Mouse (Mus musculus): ENCODE measurements around the gene Mettl1. TPM values are rescaled to one million over a fixed set of nuclear protein-coding genes. Genes with fewer than 3 reads are reported as not detected.
A peak's percentile ranks its signal among the peaks of the same experiment; 100 is the strongest.
"Not testable (repeated sequence)": the region's sequence is repeated elsewhere in the genome, so short reads cannot be mapped to it uniquely, and the experiment has no call there.

The Mettl1 gene
- polyA plus RNA-seq, 1 experiment from 2014 or later = 17.4 TPM

DNA sequence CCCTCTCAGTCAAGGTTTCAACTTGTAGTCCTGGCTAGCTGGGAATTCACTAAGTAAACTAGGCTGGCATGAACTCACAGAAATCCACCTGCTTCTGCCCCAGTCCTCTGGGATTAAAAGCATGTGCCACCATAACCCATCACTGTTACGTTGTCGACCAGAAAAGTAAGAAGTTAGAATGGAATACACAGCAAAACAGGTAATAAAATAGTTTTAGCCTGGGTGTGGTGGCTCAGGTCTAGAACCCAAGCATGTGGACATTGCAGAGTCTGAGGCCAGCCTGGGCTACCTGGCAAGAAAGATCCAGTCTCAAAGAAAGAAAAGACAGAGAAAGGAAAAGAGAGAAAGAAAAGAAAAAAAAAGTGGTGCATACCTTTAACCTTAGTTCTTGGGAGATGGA lies 20.3 kb downstream of the Mettl1 start:
- Histone ChIP-seq H3K4me1 (ENCODE audit: control insufficient read depth, insufficient read depth, low read length) (peaks cover 31% of the 10 kb centered on the region; the same call in 1 of the 2 replicates), H3K27ac (replicated peaks; ENCODE audit: low read depth, low read length) (peak overlapping the region; percentile 97), H3K4me3 (replicated peaks; ENCODE audit: low read depth, low read length) (peak overlapping the region; percentile 90; the same call in 1 of the 2 replicates), H3K27me3 (ENCODE audit: control insufficient read depth, insufficient read depth, low read length) (no peaks in the 10 kb centered on the region), H3K4me2 (ENCODE audit: low read length) (peak overlapping the region; percentile 75), H3K9me3 (ENCODE audit: control insufficient read depth, low read length) (no peaks in the 10 kb centered on the region), H3K36me3 (ENCODE audit: control insufficient read depth, insufficient read depth, low read length) (peaks cover 34% of the 10 kb centered on the region), H3K9ac (replicated peaks; ENCODE audit: low read length) (peak overlapping the region; percentile 98; the same call in 1 of the 2 replicates)
- no peak for ATAC-seq (ENCODE audit: low FRiP score, low TSS enrichment)
- no peak for DNase-seq
- 69% methylated on average over 2 of the region's 2 CpGs for WGBS

DNA sequence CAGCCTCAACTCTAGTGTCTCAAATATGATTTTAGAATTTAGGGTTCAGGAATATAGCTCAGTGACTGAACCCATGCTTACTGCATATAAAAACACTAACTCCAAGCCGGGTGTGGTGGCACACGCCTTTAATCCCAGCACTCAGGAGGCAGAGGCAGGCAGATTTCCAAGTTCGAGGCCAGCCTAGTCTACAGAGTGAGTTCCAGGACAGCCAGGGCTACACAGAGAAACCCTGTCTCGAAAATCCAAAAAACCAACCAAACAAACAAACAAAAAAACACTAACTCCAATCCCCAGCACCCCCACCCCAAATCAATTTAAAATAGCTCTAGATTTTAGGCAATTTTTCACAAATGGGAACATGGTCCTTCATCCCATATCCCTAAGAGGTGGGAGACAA lies 20.9 kb downstream of the Mettl1 start:
- not testable (repeated sequence) for H3K27me3 ChIP-seq (ENCODE audit: control insufficient read depth, insufficient read depth, low read length); H3K27ac ChIP-seq (replicated peaks; ENCODE audit: low read depth, low read length); DNase-seq; H3K4me3 ChIP-seq (replicated peaks; ENCODE audit: low read depth, low read length); ATAC-seq (ENCODE audit: low FRiP score, low TSS enrichment); H3K4me2 ChIP-seq (ENCODE audit: low read length); H3K9me3 ChIP-seq (ENCODE audit: control insufficient read depth, low read length); H3K9ac ChIP-seq (replicated peaks; ENCODE audit: low read length)
- 92% methylated on average over 4 of the region's 4 CpGs for whole genome bisulfite sequencing
- peaks cover 31% of the 10 kb centered on the region; the same call in 1 of the 2 replicates for H3K4me1 ChIP-seq (ENCODE audit: control insufficient read depth, insufficient read depth, low read length)
- H3K36me3 ChIP-seq (ENCODE audit: control insufficient read depth, insufficient read depth, low read length) = peaks cover 34% of the 10 kb centered on the region

DNA sequence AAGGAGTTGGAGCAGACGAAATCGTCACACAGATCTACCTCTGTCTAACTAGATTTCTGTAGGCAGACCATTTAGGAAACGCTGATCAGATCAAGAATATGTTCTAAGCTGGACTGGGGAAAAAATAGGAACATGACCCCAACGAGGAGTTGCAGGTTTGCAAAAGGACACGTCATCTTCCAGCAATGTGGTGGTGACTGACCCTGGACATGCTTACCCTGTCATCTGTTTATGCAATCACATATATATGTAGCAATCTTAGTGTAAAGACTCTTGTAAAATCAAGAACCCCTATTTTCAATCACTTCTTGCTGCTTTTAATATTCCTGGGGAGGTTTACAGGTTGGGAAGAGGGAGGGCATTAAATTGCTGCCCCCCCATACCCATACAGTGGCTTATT lies 21.3 kb downstream of the Mettl1 start:
- H3K27ac ChIP-seq (replicated peaks; ENCODE audit: low read depth, low read length) = peak overlapping the region; percentile 75
- peaks cover 31% of the 10 kb centered on the region; the same call in 1 of the 2 replicates for H3K4me1 ChIP-seq (ENCODE audit: control insufficient read depth, insufficient read depth, low read length)
- H3K9ac ChIP-seq (replicated peaks; ENCODE audit: low read length) = no peak overlapping the region
- peaks cover 34% of the 10 kb centered on the region for H3K36me3 ChIP-seq (ENCODE audit: control insufficient read depth, insufficient read depth, low read length)
- DNase-seq = no peak
- no peak overlapping the region; the same call in 1 of the 2 replicates for H3K4me3 ChIP-seq (replicated peaks; ENCODE audit: low read depth, low read length)
- ATAC-seq (ENCODE audit: low FRiP score, low TSS enrichment) = no peak
- peak overlapping the region; percentile 82 for H3K4me2 ChIP-seq (ENCODE audit: low read length)
- H3K27me3 ChIP-seq (ENCODE audit: control insufficient read depth, insufficient read depth, low read length) = no peaks in the 10 kb centered on the region
- no peaks in the 10 kb centered on the region for H3K9me3 ChIP-seq (ENCODE audit: control insufficient read depth, low read length)
- 81% methylated on average over 5 of the region's 5 CpGs for WGBS

DNA sequence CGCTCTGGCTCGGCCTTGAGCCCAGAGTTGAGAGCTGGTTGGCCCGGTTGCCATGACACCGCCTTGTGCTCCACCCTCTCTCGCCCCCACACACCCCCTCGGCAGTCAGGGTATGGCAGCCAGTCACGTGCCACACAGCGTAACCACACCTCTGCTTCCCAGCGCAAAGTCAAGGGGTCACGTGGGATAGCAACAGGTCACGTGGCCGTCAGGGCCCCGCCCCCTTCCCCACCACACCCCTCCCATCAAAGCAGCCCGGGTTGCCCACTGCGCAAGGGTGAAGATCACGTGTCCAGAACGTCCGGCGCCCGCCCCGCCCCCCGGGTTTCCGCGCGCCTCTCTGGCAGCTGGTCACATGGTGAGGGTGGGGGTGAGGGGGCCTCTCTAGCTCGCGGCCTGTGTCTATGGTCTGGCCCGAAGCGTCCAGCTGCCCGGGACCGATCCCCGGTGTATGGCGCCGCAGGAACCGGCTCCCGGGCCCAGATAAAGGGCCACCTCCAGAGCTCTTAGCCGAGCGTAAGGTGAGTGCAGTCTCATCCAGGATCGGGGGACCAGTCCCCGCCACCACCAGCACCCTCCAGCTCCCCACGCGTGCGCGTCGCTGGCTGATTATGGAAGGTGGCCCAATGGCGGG lies 22.1 kb downstream of the Mettl1 start, which contains the start of gene Cdk4:
Cdk4 (plus strand) TSS at position 296 of the 634 bp plus-strand sequence.
- peak within 1 kb of the TSS; percentile 95 for H3K9ac ChIP-seq (replicated peaks; ENCODE audit: low read length)
- peaks cover 27% of the 10 kb centered on the region; the same call in 1 of the 2 replicates for H3K4me1 ChIP-seq (ENCODE audit: control insufficient read depth, insufficient read depth, low read length)

DNA sequence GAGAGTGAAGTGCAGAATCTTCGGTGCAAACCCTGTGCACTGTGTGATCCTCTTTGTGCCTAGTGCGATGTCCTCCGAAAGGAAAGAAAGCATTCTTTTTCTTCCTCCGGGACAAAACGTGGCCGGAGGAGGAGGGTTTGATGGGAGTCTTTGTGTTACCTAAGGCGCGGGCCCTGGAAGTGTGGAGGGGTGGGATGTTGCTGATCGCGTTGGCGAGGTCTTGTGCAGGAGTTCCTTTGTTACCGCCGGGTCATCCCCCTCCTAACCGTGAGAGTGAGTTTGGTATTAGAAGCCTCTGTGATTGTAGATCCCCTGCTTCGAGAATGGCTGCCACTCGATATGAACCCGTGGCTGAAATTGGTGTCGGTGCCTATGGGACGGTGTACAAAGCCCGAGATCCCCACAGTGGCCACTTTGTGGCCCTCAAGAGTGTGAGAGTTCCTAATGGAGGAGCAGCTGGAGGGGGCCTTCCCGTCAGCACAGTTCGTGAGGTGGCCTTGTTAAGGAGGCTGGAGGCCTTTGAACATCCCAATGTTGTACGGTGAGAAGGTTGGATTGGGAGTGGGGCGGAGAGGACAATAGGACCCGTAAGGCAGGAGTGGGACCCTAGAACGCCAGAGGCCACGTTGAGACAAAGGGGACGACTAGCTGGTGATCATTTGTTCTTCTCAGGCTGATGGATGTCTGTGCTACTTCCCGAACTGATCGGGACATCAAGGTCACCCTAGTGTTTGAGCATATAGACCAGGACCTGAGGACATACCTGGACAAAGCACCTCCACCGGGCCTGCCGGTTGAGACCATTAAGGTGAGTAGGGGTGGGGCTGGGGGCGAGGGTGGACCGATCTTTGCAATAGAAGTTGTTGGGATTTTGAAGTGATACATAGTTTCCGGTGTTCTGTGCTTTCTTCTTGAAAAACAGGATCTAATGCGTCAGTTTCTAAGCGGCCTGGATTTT lies 23.0 kb downstream of the Mettl1 start:
- Histone ChIP-seq H3K36me3 (ENCODE audit: control insufficient read depth, insufficient read depth, low read length) (peaks cover 38% of the 10 kb centered on the region), H3K27ac (replicated peaks; ENCODE audit: low read depth, low read length) (peak overlapping the region; percentile 93), H3K4me3 (replicated peaks; ENCODE audit: low read depth, low read length) (peak overlapping the region; percentile 78), H3K9me3 (ENCODE audit: control insufficient read depth, low read length) (no peaks in the 10 kb centered on the region), H3K4me1 (ENCODE audit: control insufficient read depth, insufficient read depth, low read length) (peaks cover 27% of the 10 kb centered on the region; the same call in 1 of the 2 replicates), H3K27me3 (ENCODE audit: control insufficient read depth, insufficient read depth, low read length) (no peaks in the 10 kb centered on the region), H3K9ac (replicated peaks; ENCODE audit: low read length) (peak overlapping the region; percentile 95), H3K4me2 (ENCODE audit: low read length) (peak overlapping the region; percentile 82)
- 13% methylated on average over 37 of the region's 37 CpGs for WGBS
- ATAC-seq (ENCODE audit: low FRiP score, low TSS enrichment) (peak; percentile 5; the same call in 1 of the 2 replicates), DNase-seq (peak; percentile 60)

More for the DNA sequence above, 22.1 kb downstream of the Mettl1 start, which contains the start of gene Cdk4:
- peaks cover 37% of the 10 kb centered on the region for H3K36me3 ChIP-seq (ENCODE audit: control insufficient read depth, insufficient read depth, low read length)
- H3K27ac ChIP-seq (replicated peaks; ENCODE audit: low read depth, low read length) = peak within 1 kb of the TSS; percentile 93
- peak within 1 kb of the TSS; percentile 82 for H3K4me2 ChIP-seq (ENCODE audit: low read length)
- H3K27me3 ChIP-seq (ENCODE audit: control insufficient read depth, insufficient read depth, low read length) = no peaks in the 10 kb centered on the region
- DNase-seq (peak; percentile 99), ATAC-seq (ENCODE audit: low FRiP score, low TSS enrichment) (peak; percentile 91)
- peak within 1 kb of the TSS; percentile 78 for H3K4me3 ChIP-seq (replicated peaks; ENCODE audit: low read depth, low read length)
- under 1% methylated on average over 46 of the region's 46 CpGs for WGBS
- no peaks in the 10 kb centered on the region for H3K9me3 ChIP-seq (ENCODE audit: control insufficient read depth, low read length)

DNA sequence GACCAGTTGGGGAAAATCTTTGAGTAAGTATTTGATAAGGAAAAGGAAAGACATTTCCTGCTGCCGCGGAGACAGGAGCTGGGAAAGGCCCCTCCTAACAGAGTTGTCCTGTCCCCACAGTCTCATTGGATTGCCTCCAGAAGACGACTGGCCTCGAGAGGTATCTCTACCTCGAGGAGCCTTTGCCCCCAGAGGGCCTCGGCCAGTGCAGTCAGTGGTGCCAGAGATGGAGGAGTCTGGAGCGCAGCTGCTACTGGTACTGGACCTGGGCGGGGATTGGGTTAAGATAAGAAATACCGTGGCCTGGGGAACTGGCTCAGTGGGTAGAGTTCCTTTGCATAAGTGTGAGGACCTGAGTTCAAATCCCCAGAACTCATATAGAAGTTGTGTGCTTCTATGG lies 24.8 kb downstream of the Mettl1 start:
- H3K4me3 ChIP-seq (replicated peaks; ENCODE audit: low read depth, low read length) = no peak overlapping the region
- H3K27me3 ChIP-seq (ENCODE audit: control insufficient read depth, insufficient read depth, low read length) = no peaks in the 10 kb centered on the region
- no peak for ATAC-seq (ENCODE audit: low FRiP score, low TSS enrichment)

DNA sequence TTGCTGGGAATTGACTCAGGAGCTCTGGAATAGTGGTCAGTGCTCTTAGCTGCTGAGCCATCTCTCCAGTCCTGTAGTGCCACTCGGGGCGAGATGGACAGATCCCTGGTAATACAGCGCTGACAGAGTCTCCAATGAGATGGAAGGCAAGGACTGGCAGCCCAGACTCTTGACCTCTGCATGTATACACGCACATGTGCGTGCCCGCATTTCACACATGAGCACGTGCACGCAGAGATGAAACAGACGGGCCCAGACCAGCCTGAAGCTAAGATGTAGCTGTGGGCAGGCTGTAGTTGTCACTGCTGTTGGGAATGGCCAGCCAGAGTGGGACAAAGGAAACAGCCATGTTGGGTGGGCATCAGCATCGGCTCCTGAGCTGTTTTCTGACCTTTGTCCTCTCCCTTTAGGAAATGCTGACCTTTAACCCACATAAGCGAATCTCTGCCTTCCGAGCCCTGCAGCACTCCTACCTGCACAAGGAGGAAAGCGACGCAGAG lies 25.4 kb downstream of the Mettl1 start:
- H3K4me2 ChIP-seq (ENCODE audit: low read length) = no peak overlapping the region
- H3K27me3 ChIP-seq (ENCODE audit: control insufficient read depth, insufficient read depth, low read length) = no peaks in the 10 kb centered on the region
- H3K27ac ChIP-seq (replicated peaks; ENCODE audit: low read depth, low read length) = no peak overlapping the region
- WGBS = 90% methylated on average over 14 of the region's 14 CpGs
- H3K36me3 ChIP-seq (ENCODE audit: control insufficient read depth, insufficient read depth, low read length) = peaks cover 38% of the 10 kb centered on the region
- H3K9me3 ChIP-seq (ENCODE audit: control insufficient read depth, low read length) = no peaks in the 10 kb centered on the region
- DNase-seq = no peak
- H3K4me1 ChIP-seq (ENCODE audit: control insufficient read depth, insufficient read depth, low read length) = peaks cover 31% of the 10 kb centered on the region
- H3K9ac ChIP-seq (replicated peaks; ENCODE audit: low read length) = no peak overlapping the region
- ATAC-seq (ENCODE audit: low FRiP score, low TSS enrichment) = no peak
- H3K4me3 ChIP-seq (replicated peaks; ENCODE audit: low read depth, low read length) = peak overlapping the region; percentile 9; the same call in 1 of the 2 replicates

More for the DNA sequence above, 24.8 kb downstream of the Mettl1 start:
- 88% methylated on average over 9 of the region's 9 CpGs for WGBS
- H3K27ac ChIP-seq (replicated peaks; ENCODE audit: low read depth, low read length) = no peak overlapping the region
- H3K36me3 ChIP-seq (ENCODE audit: control insufficient read depth, insufficient read depth, low read length) = peaks cover 38% of the 10 kb centered on the region
- H3K4me2 ChIP-seq (ENCODE audit: low read length) = no peak overlapping the region
- no peak overlapping the region for H3K9ac ChIP-seq (replicated peaks; ENCODE audit: low read length)
- no peak for DNase-seq
- H3K4me1 ChIP-seq (ENCODE audit: control insufficient read depth, insufficient read depth, low read length) = peaks cover 29% of the 10 kb centered on the region
- no peaks in the 10 kb centered on the region for H3K9me3 ChIP-seq (ENCODE audit: control insufficient read depth, low read length)

DNA sequence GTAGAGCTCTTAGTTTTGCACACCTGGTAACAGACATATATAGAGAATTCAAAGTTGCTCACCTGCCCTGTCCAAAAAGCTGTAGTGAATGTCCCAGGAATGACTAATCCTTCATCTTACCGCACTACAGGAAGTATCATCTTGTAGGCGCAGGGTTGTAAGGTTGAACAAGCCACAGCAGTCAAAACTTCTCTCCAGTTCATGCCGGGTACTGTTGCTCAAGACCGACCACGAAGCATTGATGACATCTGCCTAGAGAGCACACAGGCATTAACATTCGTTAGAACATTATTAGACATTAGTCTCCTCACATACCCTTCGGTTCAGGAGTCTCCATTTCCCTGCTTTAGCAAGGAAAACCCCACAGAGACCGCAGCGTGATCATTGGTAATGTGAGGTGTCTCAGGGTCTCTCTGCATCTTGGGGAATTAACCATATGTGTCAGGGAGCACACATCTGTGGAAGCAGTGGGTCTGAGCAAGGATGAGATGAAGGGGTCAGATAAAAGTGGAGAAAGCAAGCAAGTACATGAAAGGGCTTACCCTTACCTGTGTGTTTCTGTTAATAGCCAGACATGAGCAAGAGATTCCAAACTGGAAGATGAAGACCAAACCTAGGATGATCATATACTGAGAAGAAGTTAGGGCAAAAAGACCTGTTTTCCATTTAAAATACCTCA lies 27.3 kb downstream of the Mettl1 start:
- H3K9ac ChIP-seq (replicated peaks; ENCODE audit: low read length) = peak overlapping the region; percentile 74
- ATAC-seq (ENCODE audit: low FRiP score, low TSS enrichment) (no peak), DNase-seq (no peak)
- peak overlapping the region; percentile 54 for H3K4me3 ChIP-seq (replicated peaks; ENCODE audit: low read depth, low read length)
- H3K27me3 ChIP-seq (ENCODE audit: control insufficient read depth, insufficient read depth, low read length) = no peaks in the 10 kb centered on the region
- H3K9me3 ChIP-seq (ENCODE audit: control insufficient read depth, low read length) = no peaks in the 10 kb centered on the region
- peak overlapping the region; percentile 95 for H3K4me2 ChIP-seq (ENCODE audit: low read length)
- peaks cover 38% of the 10 kb centered on the region for H3K36me3 ChIP-seq (ENCODE audit: control insufficient read depth, insufficient read depth, low read length)
- peak overlapping the region; percentile 85 for H3K27ac ChIP-seq (replicated peaks; ENCODE audit: low read depth, low read length)
- WGBS = 81% methylated on average over 9 of the region's 9 CpGs
- peaks cover 20% of the 10 kb centered on the region for H3K4me1 ChIP-seq (ENCODE audit: control insufficient read depth, insufficient read depth, low read length)
